Mouse (Mus musculus): ENCODE data around the gene Gm43951.
"Not testable (repeated sequence)": the region's sequence is repeated elsewhere in the genome, so short reads cannot be mapped to it uniquely, and the experiment has no call there.

Gm43951 gene

GRCm38 (mm10) chr11:72203440-72203839 is 3.2 kb downstream of the Gm43951 start:
- no peak for DNase-seq (ENCODE audit: low spot score in 2 of 2)

GRCm38 (mm10) chr11:72196506-72196905 is 10.1 kb downstream of the Gm43951 start:
- DNase-seq (ENCODE audit: low spot score in 2 of 2) = no peak

- no peak for DNase-seq (ENCODE audit: low spot score in 2 of 2)
These were observed 12.4 kb downstream of the Gm43951 start for GRCm38 (mm10) chr11:72194259-72194658.

GRCm38 (mm10) chr11:72190857-72191256 is 15.8 kb downstream of the Gm43951 start:
- no peak for DNase-seq (ENCODE audit: low spot score in 2 of 2)

- DNase-seq (ENCODE audit: low spot score in 2 of 2) = no peak
These were observed 22.4 kb downstream of the Gm43951 start for GRCm38 (mm10) chr11:72184252-72184651.

GRCm38 (mm10) chr11:72181136-72181535 is 25.5 kb downstream of the Gm43951 start:
- no peak for DNase-seq (ENCODE audit: low spot score in 2 of 2)

GRCm38 (mm10) chr11:72180556-72180955 is 26.1 kb downstream of the Gm43951 start:
- DNase-seq (ENCODE audit: low spot score in 2 of 2) = no peak

- no peak for DNase-seq (ENCODE audit: low spot score in 2 of 2)
These were observed 30.1 kb downstream of the Gm43951 start for GRCm38 (mm10) chr11:72176553-72176952.

GRCm38 (mm10) chr11:72175966-72176365 is 30.7 kb downstream of the Gm43951 start:
- no peak for DNase-seq (ENCODE audit: low spot score in 2 of 2)

GRCm38 (mm10) chr11:72174721-72175120 is 31.9 kb downstream of the Gm43951 start:
- DNase-seq (ENCODE audit: low spot score in 2 of 2) = no peak

GRCm38 (mm10) chr11:72173506-72173905 is 33.1 kb downstream of the Gm43951 start:
- no peak for DNase-seq (ENCODE audit: low spot score in 2 of 2)

GRCm38 (mm10) chr11:72171906-72172305 is 34.7 kb downstream of the Gm43951 start:
- DNase-seq (ENCODE audit: low spot score in 2 of 2) = not testable (repeated sequence)

- DNase-seq (ENCODE audit: low spot score in 2 of 2) = no peak
These were observed 36.8 kb downstream of the Gm43951 start for GRCm38 (mm10) chr11:72169871-72170270.

GRCm38 (mm10) chr11:72163198-72163597 is 43.4 kb downstream of the Gm43951 start:
- no peak for DNase-seq (ENCODE audit: low spot score in 2 of 2)

GRCm38 (mm10) chr11:72156624-72157023 is 50.0 kb downstream of the Gm43951 start:
- DNase-seq (ENCODE audit: low spot score in 2 of 2) = no peak

GRCm38 (mm10) chr11:72155981-72156428 is 50.6 kb downstream of the Gm43951 start:
- no peak for DNase-seq (ENCODE audit: low spot score in 2 of 2)

- DNase-seq (ENCODE audit: low spot score in 2 of 2) = no peak
These were observed 51.3 kb downstream of the Gm43951 start for GRCm38 (mm10) chr11:72155186-72155980.
